24 mouse cellular contexts compared by ENCODE assay signal in the genomic region with DNA sequence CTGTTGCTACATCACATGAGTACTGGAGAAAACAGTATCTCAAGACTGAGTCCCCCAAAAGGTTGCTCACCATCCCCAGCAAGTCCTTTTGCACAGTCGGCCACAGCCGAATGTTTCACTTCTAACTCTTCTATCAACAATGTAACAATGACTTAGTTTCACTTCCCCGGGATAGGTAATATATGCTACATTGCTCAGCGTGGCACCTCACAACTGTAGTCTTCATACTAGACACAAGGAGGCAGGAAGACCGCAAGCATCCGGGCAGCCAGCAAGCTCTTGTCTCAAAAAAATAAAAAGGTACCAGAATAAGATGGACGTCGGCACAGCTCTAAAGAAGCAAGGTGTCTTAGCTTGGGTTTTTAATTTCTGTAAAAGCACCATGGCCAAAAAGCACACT. TPM values are rescaled to one million over a fixed set of nuclear protein-coding genes. Genes with fewer than 3 reads are reported as not detected.
DNase-seq lines count a peak whose midpoint lies in the region; ATAC-seq and TF ChIP-seq lines count a peak whose summit lies in the region.
"Had no signal": no experiment of that assay in that cellular context is flagged by ENCODE, and none has a peak within 500 bp of the region (broad histone marks: within the 10 kb centered on the region; RNA-seq: fewer than 3 reads in every experiment).

No protein-coding gene starts in this region.

- TF ChIP-seq EP300 in lung, postnatal 0 days (IDR thresholded peaks at IDR 0.05) = no peak

- TF ChIP-seq CTCF in lung, postnatal 0 days (IDR thresholded peaks at IDR 0.05) = no peak
- TF ChIP-seq CTCF in cerebellum, adult 2 months (IDR thresholded peaks at IDR 0.05; ENCODE audit: borderline replicate concordance, insufficient read depth, low read depth, low read length) = no peak

- no peak overlapping the region for H3K4me2 ChIP-seq in lung, postnatal 0 days (replicated peaks; ENCODE audit: low read depth, low read length)
- H3K4me2 ChIP-seq: forebrain, embryonic 13.5 days; heart, embryonic 13.5 days; hindbrain, embryonic 12.5 days; hindbrain, embryonic 15.5 days had no signal

- DNase-seq in spleen, postnatal 36 days (ENCODE audit: low spot score in 2 of 2) = peak; percentile 13 to 39
- no peak for DNase-seq in spleen, postnatal 10 days (ENCODE audit: low spot score in 2 of 2)
- no peak for DNase-seq in lung, postnatal 0 days (ENCODE audit: low spot score)
- no peak for DNase-seq in thymus, adult 18-20 months
- no peak for DNase-seq in cerebellum, adult 2 months
- DNase-seq: adrenal gland, postnatal 10 days; adrenal gland, postnatal 36 days; cerebellum, adult 18-20 months; cerebellum, postnatal 10 days; cerebellum, postnatal 36 days; gastrocnemius, postnatal 25 days; heart, adult 2 months; heart, postnatal 14 days had no signal

- no peak overlapping the region for H3K27ac ChIP-seq in lung, postnatal 0 days (ENCODE audit: low read length)
- no peak overlapping the region for H3K27ac ChIP-seq in cerebellum, adult 2 months (ENCODE audit: insufficient read depth, low read length)
- H3K27ac ChIP-seq: forebrain, embryonic 10.5 days; forebrain, embryonic 13.5 days; heart, adult 2 months; heart, embryonic 10.5 days; heart, embryonic 13.5 days; hindbrain, embryonic 12.5 days; hindbrain, embryonic 15.5 days had no signal

- no peaks in the 10 kb centered on the region for H3K4me1 ChIP-seq in lung, postnatal 0 days (ENCODE audit: insufficient read depth, low read depth, low read length)
- H3K4me1 ChIP-seq in cerebellum, adult 2 months (ENCODE audit: control insufficient read depth, insufficient read depth, low read length) = no peaks in the 10 kb centered on the region
- H3K4me1 ChIP-seq: forebrain, embryonic 13.5 days; heart, embryonic 10.5 days; heart, embryonic 13.5 days had no signal

- no peaks in the 10 kb centered on the region for H3K36me3 ChIP-seq in lung, postnatal 0 days (ENCODE audit: insufficient read depth, low read length)
- H3K36me3 ChIP-seq: forebrain, embryonic 10.5 days; G1E; heart, embryonic 10.5 days; heart, embryonic 13.5 days; hindbrain, embryonic 12.5 days; hindbrain, embryonic 15.5 days had no signal

- TF ChIP-seq POLR2A in cerebellum, adult 2 months (IDR thresholded peaks at IDR 0.05; ENCODE audit: borderline replicate concordance, insufficient read depth, low read length) = no peak

- no peak overlapping the region for H3K9ac ChIP-seq in lung, postnatal 0 days (replicated peaks; ENCODE audit: low read depth)
- H3K9ac ChIP-seq: forebrain, embryonic 13.5 days; heart, embryonic 13.5 days; hindbrain, embryonic 12.5 days; hindbrain, embryonic 15.5 days had no signal

- H3K4me3 ChIP-seq in lung, postnatal 0 days (ENCODE audit: low read depth, low read length) = no peak overlapping the region
- H3K4me3 ChIP-seq in cerebellum, adult 2 months (replicated peaks; ENCODE audit: insufficient read depth, low read depth, low read length) = no peak overlapping the region
- H3K4me3 ChIP-seq: forebrain, embryonic 10.5 days; forebrain, embryonic 13.5 days; heart, adult 2 months; heart, embryonic 10.5 days; heart, embryonic 13.5 days; hindbrain, embryonic 12.5 days; hindbrain, embryonic 15.5 days had no signal

- WGBS in lung, postnatal 0 days = 88% methylated on average over 8 of the region's 8 CpGs
- WGBS in cerebellum, adult 2 months = 92% methylated on average over 8 of the region's 8 CpGs

- no peaks in the 10 kb centered on the region for H3K9me3 ChIP-seq in lung, postnatal 0 days (ENCODE audit: low read length)
- H3K9me3 ChIP-seq: forebrain, embryonic 10.5 days; forebrain, embryonic 13.5 days; G1E; heart, embryonic 10.5 days; heart, embryonic 13.5 days; hindbrain, embryonic 12.5 days; hindbrain, embryonic 15.5 days had no signal

- peak; percentile 58 for ATAC-seq in common myeloid progenitor, adult 5-6 weeks (replicated peaks; ENCODE audit: low read depth, poor library complexity, severe bottlenecking)
- peak; percentile 43 for ATAC-seq in megakaryocyte progenitor cell, adult 5-6 weeks (replicated peaks; ENCODE audit: poor library complexity)
- no peak for ATAC-seq in lung, postnatal 0 days
- ATAC-seq: forebrain, embryonic 13.5 days; forebrain, embryonic 16.5 days; Patski had no signal

- H3K27me3 ChIP-seq in lung, postnatal 0 days (replicated peaks; ENCODE audit: insufficient read depth, low read length) = no peaks in the 10 kb centered on the region
- H3K27me3 ChIP-seq in cerebellum, adult 2 months (ENCODE audit: control insufficient read depth, insufficient read depth, low read length) = no peaks in the 10 kb centered on the region
- H3K27me3 ChIP-seq: forebrain, embryonic 13.5 days; hindbrain, embryonic 12.5 days; hindbrain, embryonic 15.5 days; Patski had no signal

RNA-seq across cellular contexts. Expression of gene Atp23, which starts 35.9 kb away (rescaled TPM):
- total RNA-seq in common myeloid progenitor, adult 5-6 weeks (2017) = 8.4 and 11.3 TPM in 2 replicates
- 25.1 and 30.4 TPM in 2 replicates for total RNA-seq in megakaryocyte progenitor cell, adult 5-6 weeks (2015)
- 10.3 and 11.1 TPM in 2 replicates for total RNA-seq in megakaryocyte progenitor cell, adult 5-6 weeks (2017)
- 6.7 and 7.4 TPM in 2 replicates for polyA plus RNA-seq in lung, postnatal 0 days (2015; fragmentation: Nextera tagmentation; extraction: Ambion mirVana)
- 10.2 and 10.4 TPM in 2 replicates for polyA plus RNA-seq in cerebellum, adult 2 months (2012; rRNA removed)

Comparison
In these comparisons a context has a peak if more than half of its experiments do, and no peak if none do; other contexts are left out.
1. DNase-seq: peak in spleen, postnatal 36 days (2 of 2); none in spleen, postnatal 10 days (0 of 2), lung, postnatal 0 days (single experiment), thymus, adult 18-20 months (0 of 2) and cerebellum, adult 2 months (0 of 2).